Mouse (Mus musculus) erythroblast, embryonic 14.5 days (primary cell): Measurements from ENCODE around the gene Anks1.

Experiments used
- GATA1 ChIP-seq: IDR thresholded peaks from 2 replicates; pipeline ENCODE4 v1.6.1; 2012; ENCODE audit warnings: low read length, inconsistent platforms, mixed read lengths
- TAL1 ChIP-seq: IDR thresholded peaks from 3 replicates; pipeline ENCODE4 v1.6.1; 2012; ENCODE audit warnings: low read length, inconsistent platforms, mixed read lengths

DNA sequence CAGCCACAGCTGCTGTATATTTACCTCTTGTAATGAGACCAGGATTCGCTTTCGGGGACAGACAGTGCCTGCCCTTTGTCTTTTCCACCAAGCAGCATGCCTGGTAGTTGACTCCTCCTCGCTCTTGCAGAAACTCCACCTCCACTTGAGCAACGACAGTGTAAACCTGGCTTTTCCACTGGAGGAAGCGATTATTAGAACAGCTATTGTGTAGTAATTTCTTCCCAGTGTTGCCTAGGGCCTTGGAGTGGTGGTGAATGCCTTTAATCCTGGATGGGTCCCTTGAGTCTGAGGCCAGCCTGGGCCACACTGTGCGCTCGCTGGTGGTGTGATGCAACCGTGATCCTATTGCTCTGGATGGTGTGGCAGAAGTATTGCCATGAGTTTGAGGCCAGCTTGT lies 26.0 kb upstream of the Anks1 start:
- no peak for TF ChIP-seq GATA1
- TF ChIP-seq TAL1, result no peak
